Mouse (Mus musculus): ENCODE results near the gene Uqcr10.

Gene Uqcr10

GRCm38 (mm10) chr11:4675693-4676092 lies 28.4 kb downstream of the Uqcr10 start:
- in situ Hi-C loops (cut with MseI, MboI) = no loop called here

- in situ Hi-C loops (cut with MseI, MboI) = no loop called here
These were observed 29.0 kb downstream of the Uqcr10 start for GRCm38 (mm10) chr11:4675126-4675562.

- in situ Hi-C loops (cut with MseI, MboI) = no loop called here
These were observed 29.5 kb downstream of the Uqcr10 start for GRCm38 (mm10) chr11:4674593-4674992.

GRCm38 (mm10) chr11:4671736-4672135 lies 32.4 kb downstream of the Uqcr10 start:
- in situ Hi-C loops (cut with MseI, MboI) = no loop called here

- in situ Hi-C loops (cut with MseI, MboI) = no loop called here
These were observed 41.7 kb downstream of the Uqcr10 start for GRCm38 (mm10) chr11:4662496-4662878.

- in situ Hi-C loops (cut with MseI, MboI) = no loop called here
These were observed 42.2 kb downstream of the Uqcr10 start for GRCm38 (mm10) chr11:4661871-4662495.

GRCm38 (mm10) chr11:4661324-4661723 lies 42.8 kb downstream of the Uqcr10 start:
- in situ Hi-C loops (cut with MseI, MboI) = no loop called here

- in situ Hi-C loops (cut with MseI, MboI) = no loop called here
These were observed 43.7 kb downstream of the Uqcr10 start for GRCm38 (mm10) chr11:4660309-4661025.

- in situ Hi-C loops (cut with MseI, MboI) = no loop called here
These were observed 44.3 kb downstream of the Uqcr10 start for GRCm38 (mm10) chr11:4659818-4660217.

All from mouse trophoblast stem cell (cell line).